ENCODE assay signal across 27 mouse cellular contexts in the genomic region with DNA sequence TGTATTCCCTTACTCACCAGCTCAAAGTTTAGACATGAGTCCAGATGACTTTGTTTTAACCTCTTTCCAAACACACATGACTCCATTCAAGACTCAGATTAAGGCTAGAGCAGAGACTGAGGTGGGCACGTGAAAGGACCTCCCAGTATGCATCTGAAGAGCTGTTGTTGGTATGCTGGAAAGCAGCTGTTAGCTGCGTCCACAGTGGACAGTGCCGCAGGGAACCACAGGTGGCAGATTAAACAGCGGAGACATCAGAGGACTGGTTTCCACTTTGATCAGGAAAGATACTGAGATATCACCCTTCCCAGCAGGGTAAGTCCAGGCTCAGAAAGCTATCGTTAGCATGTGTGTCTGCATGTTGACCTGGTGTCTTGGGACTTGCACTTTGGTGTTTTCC. TPM values are rescaled to one million over a fixed set of nuclear protein-coding genes. Genes with fewer than 3 reads are reported as not detected.
"Had no signal": no experiment of that assay in that cellular context is flagged by ENCODE, and none has a peak within 500 bp of the region (broad histone marks: within the 10 kb centered on the region; RNA-seq: fewer than 3 reads in every experiment).

No protein-coding gene starts in this region.

- H3K9me3 ChIP-seq: liver, embryonic 15.5 days; lung, embryonic 15.5 days; megakaryocyte, embryonic 14.5 days; midbrain, embryonic 12.5 days; neural tube, embryonic 13.5 days; neural tube, embryonic 15.5 days had no signal

- H3K9ac ChIP-seq: liver, embryonic 15.5 days; liver, postnatal 0 days; lung, embryonic 15.5 days; midbrain, embryonic 12.5 days; neural tube, embryonic 13.5 days; neural tube, embryonic 15.5 days had no signal

- H3K4me1 ChIP-seq: liver, embryonic 15.5 days; lung, embryonic 15.5 days; midbrain, embryonic 12.5 days; neural tube, embryonic 13.5 days; neural tube, embryonic 15.5 days had no signal

- H3K27ac ChIP-seq: liver, embryonic 15.5 days; lung, embryonic 15.5 days; macrophage; midbrain, embryonic 12.5 days; neural tube, embryonic 13.5 days; neural tube, embryonic 15.5 days had no signal

- H3K27me3 ChIP-seq: liver, embryonic 15.5 days; lung, embryonic 15.5 days; midbrain, embryonic 12.5 days; neural tube, embryonic 13.5 days; neural tube, embryonic 15.5 days had no signal

- H3K4me3 ChIP-seq: liver, embryonic 15.5 days; lung, embryonic 15.5 days; megakaryocyte, embryonic 14.5 days; midbrain, embryonic 12.5 days; neural tube, embryonic 13.5 days; neural tube, embryonic 15.5 days had no signal

- H3K4me2 ChIP-seq: liver, embryonic 15.5 days; lung, embryonic 15.5 days; midbrain, embryonic 12.5 days; neural tube, embryonic 13.5 days; neural tube, embryonic 15.5 days had no signal

- ATAC-seq: liver, postnatal 0 days; lung, postnatal 0 days had no signal

- H3K36me3 ChIP-seq: liver, embryonic 15.5 days; lung, embryonic 15.5 days; midbrain, embryonic 12.5 days; neural tube, embryonic 13.5 days; neural tube, embryonic 15.5 days had no signal

- DNase-seq: liver, postnatal 0 days; lung, adult 2 months; lung, postnatal 14 days; lung, postnatal 36 days; midbrain, embryonic 14.5 days; retina, postnatal 1 day; right cerebral cortex, adult 18-20 months; right cerebral cortex, postnatal 25 days; right cerebral cortex, postnatal 4 days; spleen, adult 18-20 months; thymus, adult 18-20 months; thymus, postnatal 14 days; thymus, postnatal 36 days had no signal

RNA-seq across cellular contexts. Expression of a gene that starts 54.5 kb away (rescaled TPM):
- polyA plus RNA-seq: liver, embryonic 15.5 days; liver, postnatal 0 days; lung, embryonic 15.5 days; macrophage; midbrain, embryonic 12.5 days; midbrain, embryonic 14.5 days; midbrain, postnatal 0 days; neural tube, embryonic 11.5 days; neural tube, embryonic 13.5 days; neural tube, embryonic 15.5 days; small intestine, adult 2 months; stomach, embryonic 14.5 days; stomach, embryonic 16.5 days; thymus, postnatal 0 days had no signal
